Mouse (Mus musculus) left cerebral cortex, adult 18-20 months (tissue): ENCODE data around the gene Foxq1. TPM values are rescaled to one million over a fixed set of nuclear protein-coding genes. Genes with fewer than 3 reads are reported as not detected.

Source experiments
- DNase-seq, 2 experiments: peaks; one replicate each; pipeline ENCODE4 v3.0.0; 2021 to 2022; ENCODE audit warnings: low spot score in 2 of 2, mixed read lengths in 1 of 2
- total RNA-seq, 2 experiments: library from RNA; stranded (reverse); gene quantifications; 2 replicates each; pipeline ENCODE4 v1.2.3; 2021

Gene Foxq1
- total RNA-seq, 2 experiments from 2014 or later = 2.2 to 2.3 TPM

GRCm38 (mm10) chr13:31567617-31568294, 11.8 kb downstream of the Foxq1 start:
- DNase-seq = no peak

GRCm38 (mm10) chr13:31572806-31573508, 17.0 kb downstream of the Foxq1 start:
- no peak for DNase-seq

GRCm38 (mm10) chr13:31574627-31575026, 18.7 kb downstream of the Foxq1 start:
- no peak for DNase-seq

GRCm38 (mm10) chr13:31576696-31577095, 20.8 kb downstream of the Foxq1 start:
- no peak for DNase-seq

- no peak for DNase-seq
Observed at GRCm38 (mm10) chr13:31577576-31577975, 21.6 kb downstream of the Foxq1 start.

- DNase-seq = no peak
Observed at GRCm38 (mm10) chr13:31578389-31578788, 22.5 kb downstream of the Foxq1 start.

- no peak for DNase-seq
Observed at GRCm38 (mm10) chr13:31579866-31580265, 23.9 kb downstream of the Foxq1 start.

GRCm38 (mm10) chr13:31587341-31587740, 31.4 kb downstream of the Foxq1 start:
- no peak for DNase-seq

GRCm38 (mm10) chr13:31599576-31599975, 43.6 kb downstream of the Foxq1 start:
- no peak for DNase-seq

- DNase-seq = no peak
Observed at GRCm38 (mm10) chr13:31603964-31604363, 48.0 kb downstream of the Foxq1 start.

Other genes with a start within 250 kb of the Foxq1 start
- gene A530084C06Rik, start 3.2 kb downstream of the Foxq1 start, total RNA-seq = under 1 TPM; 0.30 to 0.53 TPM
- gene Foxf2, start 69.7 kb downstream of the Foxq1 start, total RNA-seq = 1 to 10 TPM; 5.9 to 6.0 TPM